Mouse (Mus musculus) ES-E14 (cell line): ENCODE measurements around the gene 4930442H23Rik. TPM values are rescaled to one million over a fixed set of nuclear protein-coding genes. Genes with fewer than 3 reads are reported as not detected.
A peak's percentile ranks its signal among the peaks of the same experiment; 100 is the strongest.
"Not testable (repeated sequence)": the region's sequence is repeated elsewhere in the genome, so short reads cannot be mapped to it uniquely, and the experiment has no call there.

Experiments
- DNase-seq: peaks from one replicate; pipeline ENCODE4 v3.0.0-alpha.2; 2013; ENCODE audit warnings: low read depth, low spot score
- H3K27ac ChIP-seq: 2 replicates; pipeline ENCODE4 v1.5.1; 2012; ENCODE audit warnings: low read depth, mild to moderate bottlenecking, low read length, moderate library complexity, mixed read lengths; ENCODE audit not compliant: poor library complexity, insufficient read depth, severe bottlenecking
- H3K36me3 ChIP-seq: 2 replicates; pipeline ENCODE4 v1.6.1; 2012; ENCODE audit warnings: mild to moderate bottlenecking, low read length, moderate library complexity, mixed read lengths; ENCODE audit not compliant: control insufficient read depth, poor library complexity, insufficient read depth, severe bottlenecking
- H3K4me1 ChIP-seq, 2 experiments: fragments of 150-350 bp in 1 of 2; sonication (generic) in 1 of 2; 2 replicates each; pipeline ENCODE4 v1.6.1; 2012; ENCODE audit warnings: low read length in 2 of 2, mild to moderate bottlenecking in 1 of 2, mixed read lengths in 1 of 2; ENCODE audit not compliant: control insufficient read depth in 2 of 2, insufficient read depth in 2 of 2, poor library complexity in 1 of 2
- H3K4me3 ChIP-seq, 2 experiments: fragments of 150-350 bp in 1 of 2; sonication (generic) in 1 of 2; 2 replicates each; pipeline ENCODE4 v1.5.1; 2012; ENCODE audit warnings: low read length in 2 of 2, low read depth in 1 of 2, mild to moderate bottlenecking in 1 of 2, mixed read lengths in 1 of 2; ENCODE audit not compliant: insufficient read depth in 1 of 2, poor library complexity in 1 of 2, severe bottlenecking in 1 of 2
- H3K9ac ChIP-seq: 2 replicates; pipeline ENCODE4 v1.6.1; 2012; ENCODE audit warnings: low read depth, mild to moderate bottlenecking, low read length, mixed read lengths; ENCODE audit not compliant: poor library complexity, insufficient read depth, severe bottlenecking
- H3K9me3 ChIP-seq: fragments of 150-350 bp; sonication (generic); 2 replicates; pipeline ENCODE4 v1.6.1; 2012; ENCODE audit warnings: low read depth, mild to moderate bottlenecking, low read length; ENCODE audit not compliant: control insufficient read depth, insufficient read depth
- CHD2 ChIP-seq: IDR thresholded peaks from 2 replicates; pipeline ENCODE4 v1.6.1; 2014; ENCODE audit warnings: mild to moderate bottlenecking, low read depth, low read length, inconsistent platforms
- HCFC1 ChIP-seq: IDR thresholded peaks from 2 replicates; pipeline ENCODE4 v1.6.1; 2012; ENCODE audit warnings: low read length, inconsistent platforms, borderline replicate concordance; ENCODE audit not compliant: insufficient read depth
- MAFK ChIP-seq: IDR thresholded peaks from 2 replicates; pipeline ENCODE4 v1.6.1; 2014; ENCODE audit warnings: mild to moderate bottlenecking, low read depth, low read length, inconsistent platforms; ENCODE audit not compliant: insufficient read depth
- ZC3H11A ChIP-seq: IDR thresholded peaks from 2 replicates; pipeline ENCODE4 v1.6.1; 2012; ENCODE audit warnings: low read depth, mild to moderate bottlenecking, inconsistent platforms, low read length, borderline replicate concordance
- ZNF384 ChIP-seq: IDR thresholded peaks from 2 replicates; pipeline ENCODE4 v1.6.1; 2012; ENCODE audit warnings: low read depth, low read length, inconsistent platforms
- in situ Hi-C, 2 experiments: fragments of 600-800 bp; cut with MboI; formaldehyde crosslinking; loops; one replicate each; pipeline ENCODE4 v1.15.1; 2025; ENCODE audit warnings: low sequenced_read_pairs in 2 of 2, inconsistent platforms in 1 of 2; ENCODE audit not compliant: unreplicated experiment in 2 of 2
- total RNA-seq: library from RNA; depleted of rRNA; stranded (reverse); fragments of 300-350 nt; gene quantifications from 2 replicates; pipeline ENCODE4 v1.2.3, GENCODE M21; 2012

The 4930442H23Rik gene
- total RNA-seq, 1 experiment = 0.54 TPM

DNA sequence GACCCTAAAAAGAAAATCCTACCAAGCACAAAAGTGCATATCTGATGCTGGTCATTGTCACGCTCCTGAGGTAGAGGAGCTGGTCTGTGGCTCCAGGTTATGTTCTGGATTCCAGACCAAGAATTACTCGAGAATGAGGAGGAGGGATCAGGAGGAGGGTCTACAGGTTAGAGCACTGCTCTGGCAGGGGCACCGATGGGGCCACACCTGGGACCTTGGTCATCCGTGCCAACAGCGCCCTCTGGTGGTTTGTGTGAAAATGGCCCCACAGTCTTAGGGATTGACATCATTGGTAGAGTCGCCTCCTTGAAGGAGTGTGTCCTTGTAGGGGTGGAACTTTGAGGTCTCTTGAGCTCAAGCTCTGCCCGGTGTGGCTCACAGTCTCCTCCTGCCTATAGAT is 34.3 kb upstream of the 4930442H23Rik start:
- no peak for DNase-seq
- H3K9ac ChIP-seq = no peak overlapping the region
- H3K27ac ChIP-seq = no peak overlapping the region
- no peak overlapping the region for H3K4me3 ChIP-seq
- peaks cover 0 to 2% of the 10 kb centered on the region in 2 experiments; a peak in 1 of 4 replicates for H3K4me1 ChIP-seq
- in situ Hi-C loops = no loop called here
- no peak for TF ChIP-seq ZNF384
- TF ChIP-seq MAFK = no peak
- no peak for TF ChIP-seq CHD2
- TF ChIP-seq HCFC1 = no peak
- TF ChIP-seq ZC3H11A = no peak
- H3K36me3 ChIP-seq = no peaks in the 10 kb centered on the region
- H3K9me3 ChIP-seq = no peaks in the 10 kb centered on the region

DNA sequence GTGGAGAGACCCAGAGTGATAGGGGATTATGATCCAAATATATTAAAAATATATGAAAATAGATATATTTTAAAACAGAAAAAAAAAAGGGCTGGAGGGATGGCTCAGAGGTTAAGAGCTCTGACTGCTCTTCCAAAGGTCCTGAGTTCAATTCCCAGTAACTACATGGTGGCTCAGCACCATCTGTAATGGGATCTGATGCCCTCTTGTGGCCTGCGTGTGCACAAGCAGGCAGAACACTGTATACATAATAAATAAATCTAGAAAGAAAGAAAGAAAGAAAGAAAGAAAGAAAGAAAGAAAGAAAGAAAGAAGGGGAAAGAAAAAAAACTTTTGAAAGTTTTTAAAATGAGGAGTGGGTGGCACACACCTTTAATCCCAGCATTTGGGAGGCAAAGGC is 33.6 kb upstream of the 4930442H23Rik start:
- H3K4me3 ChIP-seq, H3K27ac ChIP-seq, in situ Hi-C loops, H3K9ac ChIP-seq, H3K4me1 ChIP-seq, DNase-seq, H3K36me3 ChIP-seq, H3K9me3 ChIP-seq: not testable (repeated sequence)

DNA sequence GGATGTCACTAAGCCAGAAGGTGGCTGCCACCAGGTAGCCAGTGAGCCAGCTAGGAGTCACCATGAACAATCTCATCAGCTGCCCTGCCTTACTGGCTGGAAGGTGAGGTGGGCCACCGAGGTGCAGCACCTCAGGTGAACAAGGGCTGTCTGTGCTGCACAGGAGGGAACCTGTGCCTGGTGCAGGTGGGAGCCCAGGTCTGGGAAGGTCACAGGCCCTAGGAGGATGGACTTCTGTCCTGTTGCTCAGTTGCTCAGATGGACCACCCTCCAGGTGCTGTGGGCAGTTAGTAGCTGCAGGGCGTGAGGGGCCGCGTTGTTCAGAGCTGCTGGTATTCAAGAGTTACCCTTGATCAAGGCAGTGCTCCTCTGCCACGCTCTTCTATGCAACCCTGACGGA is 33.2 kb upstream of the 4930442H23Rik start:
- in situ Hi-C loops = no loop called here
- no peak overlapping the region for H3K27ac ChIP-seq
- no peak for TF ChIP-seq MAFK
- TF ChIP-seq CHD2 = no peak
- no peak for TF ChIP-seq HCFC1
- TF ChIP-seq ZC3H11A = no peak
- no peaks in the 10 kb centered on the region for H3K36me3 ChIP-seq
- no peaks in the 10 kb centered on the region for H3K9me3 ChIP-seq
- H3K4me3 ChIP-seq = no peak overlapping the region
- no peak for DNase-seq
- H3K9ac ChIP-seq = no peak overlapping the region
- peaks cover 0 to 2% of the 10 kb centered on the region in 2 experiments; a peak in 1 of 4 replicates for H3K4me1 ChIP-seq

DNA sequence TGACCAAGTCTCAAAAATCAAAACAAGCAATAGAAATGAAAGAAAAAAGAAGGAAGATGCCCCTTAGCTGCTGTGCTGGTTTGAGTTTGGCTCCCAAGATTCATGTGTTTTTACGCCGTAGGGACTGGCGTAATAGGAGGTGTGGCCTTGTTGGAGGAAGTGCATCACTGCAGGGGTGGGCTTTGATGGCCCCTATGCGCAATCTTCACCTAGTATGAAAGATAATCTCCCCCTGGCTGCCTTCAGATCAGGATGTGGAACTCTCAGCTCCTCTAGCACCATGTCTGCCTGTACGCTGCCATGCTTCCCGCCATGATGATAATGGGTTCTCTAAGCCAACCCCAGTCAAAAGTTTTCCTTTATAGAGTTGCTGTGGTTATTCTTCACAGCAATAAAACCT is 32.6 kb upstream of the 4930442H23Rik start:
- Histone ChIP-seq H3K9ac (no peak overlapping the region), H3K4me3 (0 out of 4 replicates have a peak overlapping the region, but pooled peaks of 1 of the 2 experiments have one; percentile 35), H3K4me1 (peaks cover 0 to 2% of the 10 kb centered on the region in 2 experiments; a peak in 1 of 4 replicates), H3K36me3 (no peaks in the 10 kb centered on the region), H3K27ac (no peak overlapping the region), H3K9me3 (no peaks in the 10 kb centered on the region)
- TF ChIP-seq MAFK (no peak), HCFC1 (no peak), CHD2 (no peak), ZNF384 (no peak), ZC3H11A (no peak)
- in situ Hi-C loops = no loop called here
- no peak for DNase-seq

DNA sequence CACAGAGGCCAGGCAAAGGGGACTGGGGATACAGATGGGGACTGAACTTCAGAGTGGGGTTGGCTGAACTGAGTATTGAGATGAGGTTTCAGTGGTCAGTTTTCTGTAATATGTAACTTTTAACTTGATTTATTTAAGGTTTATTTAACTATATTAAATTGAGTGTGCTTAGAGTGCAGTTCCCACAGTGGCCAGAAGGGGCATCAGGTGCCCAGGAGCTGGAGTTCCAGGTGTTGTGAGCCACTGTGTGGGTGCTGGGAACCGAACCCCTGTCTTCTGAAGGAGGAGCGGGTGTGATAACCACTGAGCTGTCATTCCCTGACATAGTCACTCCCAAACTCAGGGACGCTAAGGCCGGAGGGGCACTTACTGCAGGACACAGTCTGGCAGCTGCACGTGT is 26.5 kb upstream of the 4930442H23Rik start:
- Histone ChIP-seq H3K9ac (no peak overlapping the region), H3K4me1 (no peaks in the 10 kb centered on the region), H3K9me3 (no peaks in the 10 kb centered on the region), H3K4me3 (no peak overlapping the region), H3K27ac (no peak overlapping the region), H3K36me3 (no peaks in the 10 kb centered on the region)
- TF ChIP-seq ZC3H11A (no peak), MAFK (no peak), CHD2 (no peak), ZNF384 (no peak), HCFC1 (no peak)
- in situ Hi-C loops = no loop called here
- DNase-seq = no peak
